Mouse (Mus musculus) liver, embryonic 14.5 days (tissue): Measurements from ENCODE around the gene Cc2d1a.

Experiments used
- CTCF ChIP-seq: IDR thresholded peaks from 2 replicates; pipeline ENCODE4 v1.5.1; 2016; ENCODE audit warnings: antibody characterized with exemption, low read depth, control low read depth
- EP300 ChIP-seq: IDR thresholded peaks from 2 replicates; pipeline ENCODE4 v1.6.1; 2016; ENCODE audit warnings: antibody characterized with exemption, low read depth

- TF ChIP-seq EP300 (no peak), CTCF (no peak)
Observed at GRCm38 (mm10) chr8:84137848-84138247, 9.9 kb downstream of the Cc2d1a start.
